Mouse (Mus musculus) liver, embryonic 15.5 days (tissue): ENCODE data around the gene Mettl23. TPM values are rescaled to one million over a fixed set of nuclear protein-coding genes. Genes with fewer than 3 reads are reported as not detected.

Experiments
- ATAC-seq: fragments of 200-750 bp; cut with Nextera tagmentation; 2 replicates; pipeline ENCODE4 v1.8.0; 2017; ENCODE audit warnings: moderate number of reproducible peaks, mild to moderate bottlenecking, moderate library complexity; ENCODE audit not compliant: insufficient read depth
- H3K27ac ChIP-seq: fragments of 300-500 bp; sonication (generic); replicated peaks from 2 replicates; pipeline ENCODE4 v1.5.1; 2015; ENCODE audit warnings: mild to moderate bottlenecking, inconsistent platforms
- H3K27me3 ChIP-seq: fragments of 300-500 bp; sonication (generic); 2 replicates; pipeline ENCODE4 v1.6.1; 2015; ENCODE audit warnings: mild to moderate bottlenecking, inconsistent platforms
- H3K36me3 ChIP-seq: fragments of 300-500 bp; sonication (generic); replicated peaks from 2 replicates; pipeline ENCODE4 v1.6.1; 2015; ENCODE audit warnings: moderate library complexity, mild to moderate bottlenecking, inconsistent platforms
- H3K4me1 ChIP-seq: fragments of 300-500 bp; sonication (generic); replicated peaks from 2 replicates; pipeline ENCODE4 v1.6.1; 2015; ENCODE audit warnings: inconsistent platforms
- H3K4me2 ChIP-seq: fragments of 300-500 bp; sonication (generic); 2 replicates; pipeline ENCODE4 v1.6.1; 2015; ENCODE audit warnings: moderate library complexity, mild to moderate bottlenecking, inconsistent platforms
- H3K4me3 ChIP-seq: fragments of 300-500 bp; sonication (generic); replicated peaks from 2 replicates; pipeline ENCODE4 v1.5.1; 2015; ENCODE audit warnings: mild to moderate bottlenecking, inconsistent platforms
- H3K9ac ChIP-seq: fragments of 300-500 bp; sonication (generic); 2 replicates; pipeline ENCODE4 v1.6.1; 2015; ENCODE audit warnings: moderate library complexity, mild to moderate bottlenecking, inconsistent platforms
- H3K9me3 ChIP-seq: fragments of 300-500 bp; sonication (generic); replicated peaks from 2 replicates; pipeline ENCODE4 v1.6.1; 2016; ENCODE audit warnings: inconsistent platforms
- WGBS: fragments of 180-500 bp; shearing (Covaris S2); methylation state at CpG from one replicate; pipeline ENCODE4 v1.1.7; 2015; ENCODE audit warnings: mixed read lengths; ENCODE audit not compliant: insufficient replicate concordance; 5-methylcytosine and 5-hydroxymethylcytosine counted together
- polyA plus RNA-seq: library from polyadenylated mRNA; unstranded; fragments of >200 nt; fragmentation: Nextera tagmentation; extraction: Ambion mirVana; gene quantifications from 2 replicates; pipeline ENCODE4 v1.2.1, GENCODE M21; 2015

Gene Mettl23
- polyA plus RNA-seq, 1 experiment from 2014 or later: 36.6 TPM

GRCm38 (mm10) chr11:116865945-116866585 lies 23.0 kb downstream of the Mettl23 start:
- no peaks in the 10 kb centered on the region for H3K27me3 ChIP-seq
- peaks cover 38% of the 10 kb centered on the region for H3K36me3 ChIP-seq
- no peak overlapping the region for H3K4me3 ChIP-seq
- H3K4me1 ChIP-seq: no peaks in the 10 kb centered on the region; the same call in 1 of the 2 replicates
- H3K9ac ChIP-seq: no peak overlapping the region
- H3K9me3 ChIP-seq: no peaks in the 10 kb centered on the region
- H3K4me2 ChIP-seq: no peak overlapping the region
- WGBS: 68% methylated on average over 12 of the region's 12 CpGs
- H3K27ac ChIP-seq: no peak overlapping the region
- no peak for ATAC-seq

DNA sequence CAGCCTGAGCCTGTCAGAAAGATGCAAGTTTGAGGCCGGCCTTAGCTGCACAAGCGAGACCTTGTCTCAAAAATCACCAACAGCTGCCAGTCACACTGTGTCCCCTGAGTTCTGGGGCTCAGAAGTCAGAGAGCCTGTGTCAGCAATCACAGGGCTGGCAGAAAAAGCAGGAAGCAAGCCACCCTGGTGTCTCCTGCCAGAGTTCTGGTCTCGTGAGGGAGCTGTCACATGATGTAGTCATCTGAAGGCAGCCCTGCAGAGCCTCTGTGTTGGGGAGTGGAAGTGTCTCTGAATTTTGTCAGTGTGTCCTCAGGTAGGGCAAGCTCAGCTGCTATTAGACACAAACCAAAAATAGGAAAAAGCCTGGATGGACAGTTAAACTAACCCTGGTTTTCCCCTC lies 25.1 kb downstream of the Mettl23 start:
- Histone ChIP-seq H3K27ac (no peak overlapping the region), H3K27me3 (no peaks in the 10 kb centered on the region), H3K4me3 (no peak overlapping the region), H3K36me3 (peaks cover 36% of the 10 kb centered on the region), H3K9me3 (no peaks in the 10 kb centered on the region), H3K9ac (no peak overlapping the region), H3K4me2 (no peak overlapping the region), H3K4me1 (no peaks in the 10 kb centered on the region; the same call in 1 of the 2 replicates)
- ATAC-seq: no peak
- 56% methylated on average over 3 of the region's 3 CpGs for WGBS

- 77% methylated on average over 8 of the region's 8 CpGs for WGBS
- Histone ChIP-seq H3K36me3 (peaks cover 37% of the 10 kb centered on the region), H3K4me2 (no peak overlapping the region), H3K4me3 (no peak overlapping the region), H3K9me3 (no peaks in the 10 kb centered on the region), H3K9ac (no peak overlapping the region), H3K27ac (no peak overlapping the region), H3K27me3 (no peaks in the 10 kb centered on the region), H3K4me1 (no peaks in the 10 kb centered on the region; the same call in 1 of the 2 replicates)
- ATAC-seq: no peak
Measured at GRCm38 (mm10) chr11:116869223-116869622, 26.1 kb downstream of the Mettl23 start.

- 68% methylated on average over 4 of the region's 4 CpGs for WGBS
- no peak overlapping the region for H3K4me2 ChIP-seq
- no peak overlapping the region for H3K27ac ChIP-seq
- no peaks in the 10 kb centered on the region for H3K27me3 ChIP-seq
- H3K4me3 ChIP-seq: no peak overlapping the region
- H3K9ac ChIP-seq: no peak overlapping the region
- peaks cover 41% of the 10 kb centered on the region for H3K36me3 ChIP-seq
- ATAC-seq: no peak
- H3K4me1 ChIP-seq: no peaks in the 10 kb centered on the region
- no peaks in the 10 kb centered on the region for H3K9me3 ChIP-seq
Measured at GRCm38 (mm10) chr11:116869641-116870040, 26.6 kb downstream of the Mettl23 start.

DNA sequence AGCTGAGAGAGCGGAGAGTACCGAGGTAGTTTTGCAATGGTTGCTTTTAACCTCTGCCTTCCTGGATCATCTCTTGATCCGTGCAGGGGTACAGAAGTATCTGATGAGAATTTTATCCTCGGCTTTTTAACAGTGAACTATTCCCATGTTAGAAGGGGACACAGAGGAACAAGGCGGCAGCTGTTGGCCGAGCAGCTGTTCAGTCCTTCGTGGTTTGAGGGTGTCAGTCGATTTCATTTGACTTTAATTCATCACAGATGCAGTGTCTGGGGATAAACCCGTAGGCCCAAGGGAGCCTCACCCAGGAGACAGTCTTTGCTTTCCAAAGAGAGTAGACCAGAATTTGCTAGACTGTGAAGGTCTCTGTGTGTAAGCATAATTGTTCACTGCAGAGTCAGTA lies 28.5 kb downstream of the Mettl23 start:
- Histone ChIP-seq H3K4me3 (no peak overlapping the region), H3K4me1 (no peaks in the 10 kb centered on the region), H3K9ac (no peak overlapping the region), H3K27ac (no peak overlapping the region), H3K36me3 (peaks cover 42% of the 10 kb centered on the region), H3K9me3 (no peaks in the 10 kb centered on the region), H3K27me3 (no peaks in the 10 kb centered on the region), H3K4me2 (no peak overlapping the region)
- 78% methylated on average over 9 of the region's 9 CpGs for WGBS
- ATAC-seq: no peak

GRCm38 (mm10) chr11:116873987-116874386 lies 30.9 kb downstream of the Mettl23 start:
- H3K9me3 ChIP-seq: no peaks in the 10 kb centered on the region
- no peaks in the 10 kb centered on the region for H3K4me1 ChIP-seq
- H3K4me3 ChIP-seq: no peak overlapping the region
- no peaks in the 10 kb centered on the region for H3K27me3 ChIP-seq
- H3K4me2 ChIP-seq: no peak overlapping the region
- H3K36me3 ChIP-seq: peaks cover 42% of the 10 kb centered on the region
- WGBS: 85% methylated on average over 20 of the region's 20 CpGs
- ATAC-seq: no peak
- H3K27ac ChIP-seq: no peak overlapping the region
- H3K9ac ChIP-seq: no peak overlapping the region

DNA sequence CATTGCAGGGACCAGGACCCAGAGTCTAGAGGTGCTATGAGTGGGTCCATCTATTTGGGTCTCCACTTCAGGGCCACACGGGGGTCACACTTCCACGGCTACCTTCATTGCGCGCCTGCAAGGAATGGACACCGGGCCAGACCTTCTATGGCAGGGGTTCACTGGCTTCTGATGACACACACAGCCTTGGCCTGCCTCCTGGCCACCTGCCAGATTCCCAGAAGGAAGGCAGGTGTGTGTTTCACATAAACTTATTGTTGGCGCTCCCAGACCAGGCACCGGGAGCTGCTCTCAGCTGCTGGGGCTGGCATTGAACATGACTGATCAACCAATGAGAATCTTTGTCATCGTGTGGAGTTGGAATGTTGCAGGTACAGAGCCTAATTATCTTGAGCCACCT lies 35.4 kb downstream of the Mettl23 start:
- Histone ChIP-seq H3K27ac (no peak overlapping the region), H3K4me2 (no peak overlapping the region), H3K27me3 (no peaks in the 10 kb centered on the region), H3K9ac (no peak overlapping the region), H3K36me3 (peaks cover 17% of the 10 kb centered on the region), H3K4me3 (no peak overlapping the region), H3K4me1 (no peaks in the 10 kb centered on the region), H3K9me3 (no peaks in the 10 kb centered on the region)
- 82% methylated on average over 8 of the region's 8 CpGs for WGBS
- ATAC-seq: no peak

GRCm38 (mm10) chr11:116880839-116881238 lies 37.8 kb downstream of the Mettl23 start:
- Histone ChIP-seq H3K4me1 (no peaks in the 10 kb centered on the region; the same call in 1 of the 2 replicates), H3K9ac (no peak overlapping the region), H3K4me2 (no peak overlapping the region), H3K27me3 (peaks cover 7% of the 10 kb centered on the region; the same call in 1 of the 2 replicates), H3K4me3 (no peak overlapping the region), H3K27ac (no peak overlapping the region), H3K9me3 (no peaks in the 10 kb centered on the region), H3K36me3 (no peaks in the 10 kb centered on the region)
- ATAC-seq: no peak
- 62% methylated on average over 7 of the region's 7 CpGs for WGBS

GRCm38 (mm10) chr11:116881440-116881839 lies 38.4 kb downstream of the Mettl23 start:
- Histone ChIP-seq H3K27ac (no peak overlapping the region), H3K27me3 (peaks cover 7% of the 10 kb centered on the region), H3K4me1 (no peaks in the 10 kb centered on the region; the same call in 1 of the 2 replicates), H3K9ac (no peak overlapping the region), H3K4me3 (no peak overlapping the region), H3K9me3 (no peaks in the 10 kb centered on the region), H3K36me3 (no peaks in the 10 kb centered on the region), H3K4me2 (no peak overlapping the region)
- WGBS: 66% methylated on average over 5 of the region's 5 CpGs
- no peak for ATAC-seq

GRCm38 (mm10) chr11:116882446-116882845 lies 39.4 kb downstream of the Mettl23 start:
- H3K27ac ChIP-seq: no peak overlapping the region
- no peaks in the 10 kb centered on the region; the same call in 1 of the 2 replicates for H3K4me1 ChIP-seq
- no peak overlapping the region for H3K9ac ChIP-seq
- no peak overlapping the region for H3K4me3 ChIP-seq
- 81% methylated on average over 10 of the region's 10 CpGs for WGBS
- H3K4me2 ChIP-seq: no peak overlapping the region
- no peaks in the 10 kb centered on the region for H3K36me3 ChIP-seq
- no peaks in the 10 kb centered on the region for H3K9me3 ChIP-seq
- ATAC-seq: no peak
- H3K27me3 ChIP-seq: peaks cover 12% of the 10 kb centered on the region

DNA sequence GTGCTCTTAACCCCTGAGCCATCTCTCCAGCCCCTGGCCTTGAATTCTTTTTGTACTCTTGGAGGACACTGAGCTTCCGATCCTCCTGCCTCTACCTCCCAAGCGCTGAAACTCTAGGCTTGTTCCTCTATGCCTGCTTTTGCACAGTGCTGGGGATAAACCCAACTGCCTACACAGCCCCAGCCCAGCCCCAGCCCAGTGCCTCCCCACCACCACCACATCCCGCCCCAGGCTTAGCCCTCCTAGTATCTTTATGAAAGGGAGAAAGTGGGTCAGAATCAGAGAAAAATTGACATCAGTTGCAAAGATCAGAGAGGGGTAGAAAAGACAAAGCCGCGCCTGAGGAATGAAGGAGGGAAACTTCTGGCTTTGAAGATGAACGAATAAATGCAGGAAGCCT lies 41.0 kb downstream of the Mettl23 start:
- 68% methylated on average over 6 of the region's 6 CpGs for WGBS
- ATAC-seq: no peak

More for the DNA sequence above, 41.0 kb downstream of the Mettl23 start:
- Histone ChIP-seq H3K36me3 (no peaks in the 10 kb centered on the region), H3K27me3 (peaks cover 16% of the 10 kb centered on the region), H3K9ac (no peak overlapping the region), H3K4me2 (no peak overlapping the region), H3K4me3 (no peak overlapping the region), H3K4me1 (no peaks in the 10 kb centered on the region; the same call in 1 of the 2 replicates), H3K27ac (no peak overlapping the region), H3K9me3 (no peaks in the 10 kb centered on the region)
